Mouse (Mus musculus): ENCODE data around the gene Trim43a.
"Not testable (repeated sequence)": the region's sequence is repeated elsewhere in the genome, so short reads cannot be mapped to it uniquely, and the experiment has no call there.

Gene Trim43a

DNA sequence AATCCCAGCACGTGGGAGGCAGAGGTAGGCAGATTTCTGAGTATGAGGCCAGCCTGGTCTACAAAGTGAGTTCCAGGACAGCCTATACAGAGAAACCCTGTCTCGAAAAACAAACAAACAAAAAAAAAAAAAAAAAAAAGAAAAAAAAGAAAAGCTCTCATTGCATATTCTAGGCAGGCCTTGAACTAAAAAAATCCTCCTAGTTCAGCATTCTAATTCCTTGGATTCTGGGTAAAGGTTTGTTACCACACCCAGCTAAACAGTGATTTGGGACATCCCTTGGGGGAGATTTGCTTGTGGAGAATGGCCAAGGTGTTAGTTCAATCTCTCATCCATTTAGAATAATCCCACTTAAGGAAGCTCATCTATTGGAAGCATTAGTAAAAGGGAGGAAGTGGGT, at the start of gene Trim43a:
Trim43a (plus strand) TSS at position 301 of the 400 bp plus-strand sequence.
- not testable (repeated sequence) for DNase-seq (ENCODE audit: low read depth in 1 of 2, low spot score in 2 of 2)

DNA sequence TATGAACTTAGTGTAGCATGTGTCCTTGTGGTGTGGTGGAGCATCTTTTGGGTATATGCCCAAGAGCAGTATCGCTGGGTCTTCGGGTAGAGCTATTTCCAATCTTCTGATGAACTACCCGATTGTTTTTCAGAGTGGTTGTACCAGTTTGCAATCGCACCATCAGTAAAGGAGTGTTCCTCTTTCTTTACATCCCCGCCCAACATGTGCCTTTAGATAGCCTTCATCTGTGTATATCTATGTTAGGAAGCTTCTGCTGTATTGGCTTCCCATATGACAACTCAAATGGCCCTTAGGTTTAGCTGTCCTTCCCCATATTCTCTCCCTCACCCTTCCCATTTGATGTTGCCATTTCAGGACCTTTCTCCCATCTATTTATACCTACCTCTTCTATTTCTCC, 46.6 kb upstream of the Trim43a start:
- DNase-seq (ENCODE audit: low read depth in 1 of 2, low spot score in 2 of 2) = no peak

DNA sequence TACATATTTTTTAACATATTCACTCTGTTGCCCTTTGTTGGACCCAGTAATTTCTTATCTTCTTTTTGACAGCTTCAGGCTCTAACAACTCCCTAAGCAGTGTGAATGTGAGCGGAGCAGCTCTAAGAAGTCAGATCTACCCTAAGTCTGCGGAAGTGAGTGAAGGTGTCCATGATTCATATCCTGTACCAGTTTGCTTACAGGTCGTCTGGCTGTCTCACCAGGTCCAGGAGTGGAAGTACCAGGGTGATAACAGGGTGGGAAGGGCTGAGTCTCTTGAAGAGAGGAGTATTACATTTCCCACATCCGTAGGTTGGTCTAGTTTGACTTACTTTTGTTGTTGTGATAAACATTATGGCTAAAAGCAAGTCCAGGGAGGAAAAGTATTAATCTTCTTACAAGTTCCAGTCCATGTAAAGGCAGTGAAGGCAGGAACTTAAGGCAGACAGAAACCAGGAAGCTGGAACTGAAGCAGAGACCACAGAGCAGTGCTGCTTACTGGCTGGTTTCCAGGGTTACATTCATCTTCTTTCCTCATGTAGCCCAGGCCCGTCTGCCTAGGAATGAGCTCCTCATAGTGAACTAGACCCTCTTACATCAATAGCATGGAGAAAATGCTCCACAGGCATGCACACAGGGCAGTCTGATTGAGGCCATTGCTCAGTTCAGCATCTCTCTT, 41.0 kb upstream of the Trim43a start:
- no peak for DNase-seq (ENCODE audit: low read depth in 1 of 2, low spot score in 2 of 2)

DNA sequence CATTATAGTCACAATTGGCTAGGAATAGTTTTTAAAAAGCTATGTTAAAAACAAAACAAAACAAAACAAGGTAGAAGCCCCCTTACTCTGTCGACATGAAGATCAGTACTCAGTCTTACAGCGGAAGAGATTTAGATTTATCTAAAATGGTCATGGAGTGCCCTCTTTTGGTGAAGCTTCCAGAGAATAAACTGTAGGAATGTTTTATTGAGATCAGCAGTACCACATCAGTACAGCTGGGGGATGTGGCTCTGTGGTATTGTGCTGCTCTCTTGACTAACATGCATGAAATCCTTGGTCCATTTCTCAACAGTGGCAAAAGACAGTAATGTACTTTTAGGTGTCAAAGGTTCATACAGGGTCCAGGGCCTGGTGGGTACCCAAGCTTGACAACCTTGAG, 37.9 kb upstream of the Trim43a start:
- DNase-seq (ENCODE audit: low read depth in 1 of 2, low spot score in 2 of 2) = no peak

DNA sequence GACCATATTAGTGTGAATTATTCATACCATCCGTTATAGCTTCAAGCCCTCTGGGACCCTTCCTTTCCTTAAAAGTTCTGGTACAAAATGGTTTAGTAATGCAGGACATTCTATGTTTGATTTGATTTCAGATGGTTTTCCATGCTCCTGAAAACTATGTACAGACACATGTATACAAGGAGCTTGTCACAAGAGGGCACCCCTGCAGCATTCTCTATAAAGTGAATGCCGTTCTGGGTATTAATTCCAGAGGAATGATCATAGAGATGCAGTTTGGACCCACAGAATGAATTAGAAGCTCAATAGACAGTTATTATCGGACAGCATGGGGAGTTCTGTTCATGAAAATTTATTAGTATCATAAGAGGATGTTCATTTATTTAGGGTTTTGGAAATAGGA, 35.2 kb upstream of the Trim43a start:
- DNase-seq (ENCODE audit: low read depth in 1 of 2, low spot score in 2 of 2) = no peak

DNA sequence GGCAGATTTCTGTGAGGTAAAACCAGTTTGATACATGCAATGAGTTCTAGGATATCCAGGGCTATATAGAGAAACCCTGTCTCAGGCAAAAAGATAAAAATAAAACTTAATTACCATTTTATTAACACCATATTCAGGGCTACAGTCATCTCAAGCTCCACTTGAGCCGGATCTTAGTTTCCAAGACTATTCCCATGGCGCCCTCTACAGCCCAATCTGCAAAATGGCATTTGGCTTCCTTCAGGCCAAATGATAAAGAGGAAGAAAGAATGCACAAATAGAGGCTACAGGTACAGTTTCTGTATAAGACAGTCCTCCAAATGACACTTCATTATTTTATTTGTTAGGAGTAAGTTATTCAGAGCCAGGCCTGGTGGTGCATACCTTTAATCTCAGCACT, 34.5 kb upstream of the Trim43a start:
- DNase-seq (ENCODE audit: low read depth in 1 of 2, low spot score in 2 of 2) = no peak

DNA sequence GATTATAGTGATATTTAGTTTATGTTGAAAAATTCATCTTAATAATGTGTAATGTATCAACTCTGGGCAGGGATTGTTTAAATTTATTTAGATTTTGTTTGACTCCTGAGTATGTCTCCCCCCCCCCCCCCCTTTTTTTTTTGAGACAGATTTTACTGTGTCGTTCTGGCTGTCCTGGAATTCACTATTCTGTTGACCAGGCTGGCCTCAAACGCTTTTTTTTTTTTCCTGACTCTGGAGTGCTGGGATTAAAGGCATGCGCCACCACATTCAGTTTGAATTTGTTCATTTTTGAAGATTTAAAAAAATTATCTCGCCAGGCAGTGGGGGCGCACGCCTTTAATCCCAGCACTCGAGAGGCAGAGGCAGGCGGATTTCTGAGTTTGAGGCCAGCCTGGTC, 34.0 kb upstream of the Trim43a start:
- DNase-seq (ENCODE audit: low read depth in 1 of 2, low spot score in 2 of 2) = no peak

DNA sequence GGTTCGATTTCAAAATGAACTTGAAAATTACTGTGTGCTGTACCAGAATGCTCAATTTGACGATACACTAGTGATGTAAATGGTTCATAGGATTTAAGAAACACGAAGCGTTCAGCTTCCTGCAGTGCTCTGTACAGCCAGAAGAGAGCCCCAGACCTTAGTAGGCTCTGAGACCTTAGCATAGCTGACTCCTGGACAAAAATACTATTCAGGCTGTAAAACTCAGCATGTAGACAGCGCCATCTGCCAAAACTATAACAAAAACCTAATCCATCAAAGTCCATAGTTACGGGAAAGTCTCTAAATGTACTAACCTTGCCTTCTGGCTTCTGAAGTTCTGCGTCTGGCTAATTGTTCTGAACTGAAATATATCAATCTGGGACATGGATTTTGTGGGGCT, 33.4 kb upstream of the Trim43a start:
- no peak for DNase-seq (ENCODE audit: low read depth in 1 of 2, low spot score in 2 of 2)

DNA sequence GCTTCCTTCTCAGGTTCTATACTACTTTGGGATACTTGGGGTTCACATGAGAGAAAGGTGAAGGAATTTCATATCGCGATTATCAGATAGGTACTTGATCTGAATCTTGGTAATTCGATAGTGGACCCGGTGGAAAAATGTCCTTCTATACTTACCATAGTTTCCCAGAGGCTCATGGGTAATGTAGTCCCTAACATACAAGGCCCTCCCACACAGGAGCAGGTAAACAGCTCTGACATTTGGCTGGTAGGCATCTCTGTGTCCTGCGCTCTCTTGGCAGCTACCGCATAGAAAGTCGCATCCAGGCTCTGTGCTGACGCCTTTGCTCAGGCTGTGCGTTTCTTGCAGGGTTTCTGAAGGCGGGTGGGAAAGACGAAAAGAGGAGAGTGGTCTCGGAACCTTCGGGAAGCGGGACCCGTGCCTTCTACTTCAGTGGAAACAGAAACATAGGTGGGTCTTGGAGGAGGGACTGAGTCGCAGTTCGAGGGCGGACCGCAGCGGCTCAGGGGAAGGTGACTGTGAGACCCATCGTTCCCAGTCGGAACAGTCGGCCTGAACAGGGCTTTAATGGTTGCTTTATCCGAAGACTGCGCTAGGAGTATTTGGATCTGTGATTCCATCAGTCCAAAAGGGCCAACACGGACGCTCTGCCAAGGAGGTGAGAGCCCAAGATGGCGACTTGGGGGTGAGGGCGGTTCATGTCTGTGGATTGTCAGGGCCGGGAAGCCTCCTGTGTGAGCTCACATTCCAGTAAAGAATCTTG, 32.7 kb upstream of the Trim43a start, which contains the start of gene Zfp949:
Zfp949 (plus strand) TSS at position 170 of the 763 bp plus-strand sequence.
- no peak for DNase-seq (ENCODE audit: low read depth in 1 of 2, low spot score in 2 of 2)

DNA sequence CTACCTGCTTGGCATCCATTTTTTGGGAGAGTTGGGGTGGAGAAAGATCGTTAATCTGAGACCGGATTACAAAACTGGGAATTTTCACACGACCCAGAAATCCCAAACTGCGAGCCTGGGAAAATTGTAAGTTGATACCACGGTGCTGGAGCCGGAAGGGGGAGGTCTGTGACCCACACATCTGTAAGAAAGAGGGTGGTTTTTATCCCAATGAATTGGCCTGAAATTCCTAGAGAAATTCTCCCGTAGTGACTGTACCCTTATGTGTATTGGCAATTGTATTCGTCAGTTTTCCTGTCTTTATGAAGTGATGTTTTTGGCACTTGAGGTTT, 32.1 kb upstream of the Trim43a start:
- no peak for DNase-seq (ENCODE audit: low read depth in 1 of 2, low spot score in 2 of 2)

DNA sequence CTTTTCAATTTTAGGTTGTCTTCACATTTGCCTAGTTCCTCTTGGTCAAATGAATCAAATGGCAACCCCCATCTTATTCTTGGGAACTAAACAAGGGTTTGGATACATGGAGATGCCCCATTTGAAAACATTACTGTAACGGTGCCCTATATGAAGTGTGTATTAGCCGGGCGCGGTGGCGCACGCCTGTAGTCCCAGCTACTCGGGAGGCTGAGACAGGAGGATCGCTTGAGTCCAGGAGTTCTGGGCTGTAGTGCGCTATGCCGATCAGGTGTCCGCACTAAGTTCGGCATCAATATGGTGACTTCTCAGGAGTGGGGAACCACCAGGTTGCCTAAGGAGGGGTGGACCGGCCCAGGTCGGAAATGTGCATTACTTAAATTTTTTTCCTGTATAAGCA, 27.6 kb upstream of the Trim43a start:
- no peak for DNase-seq (ENCODE audit: low read depth in 1 of 2, low spot score in 2 of 2)

DNA sequence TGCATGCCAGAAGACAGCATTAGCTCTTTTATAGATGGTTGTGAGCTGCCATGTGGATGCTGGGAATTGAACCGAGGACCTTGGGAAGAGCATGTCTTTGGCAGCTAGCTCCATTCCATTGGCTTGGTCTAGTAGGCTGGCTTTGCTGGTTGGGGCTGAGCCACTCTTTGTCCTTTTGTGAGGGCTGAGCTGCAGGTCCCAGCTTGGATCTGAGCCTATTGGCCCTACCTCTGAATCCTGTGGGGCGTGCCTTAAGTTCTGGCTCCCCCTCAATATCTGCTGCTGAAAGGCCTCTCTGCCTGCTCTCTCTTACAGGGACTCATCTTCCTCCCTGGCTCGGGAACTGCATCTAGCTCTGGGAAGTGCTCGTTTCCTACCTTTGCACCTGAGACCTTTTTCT, 22.5 kb upstream of the Trim43a start:
- no peak for DNase-seq (ENCODE audit: low read depth in 1 of 2, low spot score in 2 of 2)

DNA sequence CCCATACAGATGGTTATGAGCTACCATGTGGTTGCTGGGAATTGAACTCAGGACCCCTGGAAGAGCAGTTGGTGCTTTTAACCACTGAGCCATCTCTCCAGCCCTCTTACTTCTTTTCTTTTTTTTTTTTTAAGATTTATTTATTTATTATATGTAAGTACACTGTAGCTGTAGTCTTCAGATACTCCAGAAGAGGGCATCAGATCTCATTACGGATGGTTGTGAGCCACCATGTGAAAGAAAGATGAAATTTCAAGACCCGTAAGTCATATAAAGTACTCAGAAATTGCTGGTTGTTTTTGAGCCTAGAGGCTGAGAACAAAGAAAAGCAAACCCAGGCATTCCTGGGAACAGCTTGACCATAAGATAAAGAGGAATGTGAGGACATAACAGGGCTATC, 19.2 kb upstream of the Trim43a start:
- not testable (repeated sequence) for DNase-seq (ENCODE audit: low read depth in 1 of 2, low spot score in 2 of 2)

DNA sequence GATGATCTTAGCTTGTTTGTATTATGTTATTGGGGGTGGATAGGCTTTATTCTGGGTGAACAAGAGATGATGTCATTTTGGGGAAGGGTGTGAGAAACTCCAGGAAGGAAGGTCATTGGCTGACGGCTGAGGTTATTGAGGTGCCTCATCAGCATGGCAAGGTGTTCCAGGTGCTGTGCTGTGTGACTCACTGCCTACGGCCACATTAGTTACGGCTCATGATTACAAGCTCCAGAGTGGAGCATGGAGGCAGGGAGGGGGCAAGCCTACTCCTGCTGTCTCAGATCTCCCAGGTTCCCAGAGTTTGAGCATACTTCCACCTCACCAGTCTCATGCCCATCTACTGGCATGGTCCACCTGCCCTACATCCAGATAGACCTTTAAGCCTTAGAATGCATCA, 10.2 kb upstream of the Trim43a start:
- not testable (repeated sequence) for DNase-seq (ENCODE audit: low read depth in 1 of 2, low spot score in 2 of 2)

DNA sequence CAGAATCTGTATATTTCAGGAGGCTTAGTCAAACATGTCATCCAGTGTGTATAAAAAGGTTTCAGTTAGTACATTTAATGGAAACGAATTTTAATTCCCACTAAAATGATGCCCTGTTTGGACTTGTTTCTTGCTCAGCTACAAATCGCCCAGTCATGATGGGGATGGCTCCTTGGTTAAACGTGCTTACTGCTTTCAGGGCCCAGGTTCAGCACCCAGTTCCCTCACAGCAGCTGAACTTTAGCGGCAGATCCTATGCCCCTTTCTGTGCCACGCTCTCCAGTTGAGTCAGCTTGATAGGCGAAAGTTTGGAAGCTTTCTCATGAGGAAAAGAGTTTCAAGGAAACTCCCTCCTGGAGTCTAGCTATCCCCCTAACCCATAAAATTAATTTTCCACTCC, 13.0 kb downstream of the Trim43a start:
- DNase-seq (ENCODE audit: low read depth in 1 of 2, low spot score in 2 of 2) = not testable (repeated sequence)

DNA sequence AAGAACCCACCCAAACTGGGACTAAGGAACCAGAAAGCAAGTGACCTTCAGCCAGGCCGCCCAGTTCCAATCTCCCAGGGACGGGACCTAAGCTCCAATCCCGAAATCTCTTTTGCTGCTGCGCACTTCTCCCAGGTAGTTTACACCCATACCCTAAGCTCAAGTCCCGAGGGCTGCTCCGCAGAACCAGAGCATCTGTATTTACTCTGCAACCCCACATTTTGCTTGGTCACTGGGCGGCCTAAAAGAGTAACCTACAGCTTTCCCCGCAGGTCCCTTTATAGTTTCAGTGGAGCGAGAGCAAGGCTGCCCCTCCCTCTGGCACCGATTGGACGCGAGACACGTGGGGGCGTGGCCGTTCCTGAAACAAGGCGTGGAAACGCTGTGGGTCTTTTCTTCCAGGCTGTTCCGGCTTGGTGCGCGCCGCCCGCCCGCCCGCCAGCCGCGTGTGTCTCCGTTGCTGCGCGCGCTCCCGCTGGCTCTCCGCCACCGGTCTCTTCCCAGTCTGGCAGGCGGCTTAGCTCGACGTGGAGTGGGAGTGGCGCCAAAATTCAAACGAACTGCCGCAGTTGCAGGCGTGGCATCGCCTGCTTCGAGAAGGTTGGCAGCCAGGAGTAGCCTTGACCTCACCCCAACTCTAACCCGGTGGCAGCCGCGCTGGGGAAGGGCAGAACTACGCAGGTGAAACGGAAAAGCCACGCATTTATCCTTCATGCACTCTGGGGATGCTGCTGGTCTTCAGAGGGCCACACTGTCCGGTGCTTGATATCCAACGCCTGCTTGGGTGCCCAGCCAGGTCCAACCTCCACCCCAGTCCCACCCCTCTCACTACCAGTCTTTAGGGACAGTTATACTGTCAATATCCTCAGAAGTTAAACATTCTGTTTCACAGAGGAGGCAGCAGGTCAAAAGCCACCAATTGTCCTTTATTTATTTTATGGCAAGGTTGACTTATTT, 18.8 kb downstream of the Trim43a start:
- DNase-seq (ENCODE audit: low read depth in 1 of 2, low spot score in 2 of 2) = peak; percentile 92 to 93

DNA sequence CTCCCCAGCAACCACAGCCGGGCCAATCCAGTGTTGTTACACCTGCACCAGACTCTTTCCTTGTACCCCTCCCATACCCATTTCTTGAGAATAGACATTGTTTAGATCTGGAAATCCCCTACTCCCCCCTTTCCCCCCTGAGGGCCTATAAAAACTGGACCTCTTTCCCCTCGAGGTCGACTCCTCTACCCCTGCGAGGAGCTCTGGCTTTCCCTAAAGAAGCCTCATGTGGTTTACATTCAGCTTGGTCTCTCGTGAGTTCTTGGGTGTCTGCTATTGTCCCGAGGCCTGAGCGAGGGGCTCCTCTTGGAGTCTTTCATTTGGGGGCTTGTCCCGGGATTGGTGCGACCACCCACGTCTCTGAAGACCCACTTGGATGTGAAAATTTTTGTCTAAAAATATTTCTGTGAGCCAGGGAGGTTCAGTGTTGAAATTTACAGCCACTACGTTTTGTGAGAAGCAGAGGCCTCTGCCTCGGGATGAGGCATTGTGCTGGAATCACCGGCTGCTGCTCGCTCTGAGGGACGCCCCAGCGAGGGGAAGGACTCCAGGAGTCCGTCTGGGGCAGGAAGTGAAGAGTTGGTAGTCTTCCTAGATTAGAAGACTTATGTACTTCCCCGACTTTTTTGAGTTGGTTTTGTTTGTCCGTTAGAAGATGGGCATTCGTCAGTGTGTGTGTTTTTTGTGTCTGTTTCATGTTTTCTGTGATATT, 45.3 kb downstream of the Trim43a start:
- DNase-seq (ENCODE audit: low read depth in 1 of 2, low spot score in 2 of 2) = not testable (repeated sequence)

DNA sequence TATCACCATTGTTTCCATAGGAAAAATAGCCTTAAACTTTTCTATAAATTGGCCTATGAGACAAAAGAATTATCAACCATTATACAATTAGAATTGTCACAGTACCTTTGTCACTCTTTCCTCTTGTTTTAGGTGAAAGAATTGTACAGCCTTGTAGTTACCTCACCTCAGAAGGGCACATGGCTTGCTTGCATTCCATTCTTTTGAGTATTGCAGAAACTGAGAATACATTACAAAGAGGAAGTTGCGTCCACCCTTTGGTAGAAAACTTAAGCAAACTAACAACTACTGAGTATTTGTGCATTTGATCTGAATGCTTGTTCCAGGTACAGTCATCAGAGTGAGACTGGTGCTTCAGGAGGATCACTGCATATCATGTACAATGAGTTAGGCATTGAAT, 57.4 kb downstream of the Trim43a start:
- not testable (repeated sequence) for DNase-seq (ENCODE audit: low read depth in 1 of 2, low spot score in 2 of 2)
